Mouse (Mus musculus): Measurements from ENCODE around the gene Dis3l2.

The Dis3l2 gene

DNA sequence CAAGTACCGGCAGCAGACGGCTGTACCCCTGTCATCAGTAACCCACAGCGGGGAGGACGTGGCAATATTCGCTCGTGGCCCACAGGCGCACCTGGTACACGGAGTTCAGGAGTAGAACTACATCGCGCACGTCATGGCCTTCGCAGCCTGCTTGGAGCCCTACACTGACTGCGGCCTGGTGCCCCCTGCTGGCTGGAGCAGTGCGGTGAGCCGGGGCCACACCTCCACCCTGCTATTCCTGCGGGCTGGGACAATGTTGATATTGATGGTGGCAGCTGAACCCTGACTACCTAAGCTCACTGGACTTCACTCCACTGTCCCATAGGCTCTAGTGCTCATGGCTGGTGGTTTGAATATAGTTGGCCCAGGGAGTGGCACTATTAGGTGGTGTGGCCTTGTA is 367.1 kb downstream of the Dis3l2 start:
- no peak for DNase-seq (ENCODE audit: low read depth, low spot score)

DNA sequence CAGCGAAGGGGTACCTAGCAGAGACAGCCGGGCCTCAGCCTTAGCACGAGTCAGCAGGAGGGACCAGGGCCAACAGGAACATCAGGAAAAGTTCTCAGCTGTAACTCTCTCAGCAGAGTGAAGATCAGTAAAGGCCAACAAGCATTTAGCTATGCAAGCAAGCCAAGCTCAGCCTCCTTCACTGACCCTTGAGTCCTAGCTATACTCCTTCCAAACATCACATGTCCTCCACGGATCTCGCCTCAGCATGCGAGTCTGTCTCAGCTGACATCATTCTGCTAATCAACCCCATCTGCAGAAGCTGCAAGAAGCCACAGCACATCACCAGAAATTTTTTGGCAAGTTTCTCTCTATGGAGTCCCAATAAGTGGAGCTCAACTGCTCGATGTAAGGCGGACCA is 370.2 kb downstream of the Dis3l2 start:
- no peak for DNase-seq (ENCODE audit: low read depth, low spot score)

DNA sequence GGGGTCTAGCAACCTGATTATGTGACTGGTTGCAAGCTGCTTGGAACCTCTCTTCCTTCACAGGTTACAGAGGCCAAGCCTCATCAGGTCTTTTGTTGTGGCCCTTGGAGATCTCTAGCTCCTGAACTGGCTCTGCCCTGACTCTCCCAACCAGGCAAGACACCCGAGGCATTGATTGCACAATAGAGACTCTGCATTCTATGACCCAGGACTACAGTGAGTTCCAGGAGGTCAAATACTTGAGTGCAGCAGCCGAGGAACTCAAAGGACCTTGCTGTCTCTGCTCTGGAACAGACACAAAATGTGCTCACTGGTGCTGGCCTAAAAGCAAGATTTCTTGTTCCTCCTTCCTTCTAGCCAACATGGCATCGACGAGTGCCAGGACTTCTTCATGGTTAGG is 382.6 kb downstream of the Dis3l2 start:
- DNase-seq (ENCODE audit: low read depth, low spot score) = no peak

DNA sequence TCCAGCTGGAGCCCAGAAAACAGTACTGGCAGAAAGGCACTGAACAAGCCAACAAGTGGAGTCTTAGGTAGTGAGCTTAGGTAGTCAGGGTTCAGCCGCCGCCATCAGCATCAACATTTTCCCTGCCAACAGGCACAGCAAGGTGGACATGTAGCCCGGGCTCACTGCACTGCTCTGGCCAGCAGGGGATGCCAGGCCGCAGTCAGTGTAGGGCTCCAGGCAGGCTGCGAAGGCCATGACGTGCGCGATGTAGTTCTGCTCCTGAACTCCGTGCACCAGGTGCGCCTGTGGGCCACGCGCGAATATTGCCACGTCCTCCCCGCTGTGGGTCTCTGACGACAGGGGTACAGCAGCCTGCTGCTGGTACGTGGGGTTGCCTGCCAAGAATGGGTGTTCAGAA is 383.4 kb downstream of the Dis3l2 start:
- no peak for DNase-seq (ENCODE audit: low read depth, low spot score)

DNA sequence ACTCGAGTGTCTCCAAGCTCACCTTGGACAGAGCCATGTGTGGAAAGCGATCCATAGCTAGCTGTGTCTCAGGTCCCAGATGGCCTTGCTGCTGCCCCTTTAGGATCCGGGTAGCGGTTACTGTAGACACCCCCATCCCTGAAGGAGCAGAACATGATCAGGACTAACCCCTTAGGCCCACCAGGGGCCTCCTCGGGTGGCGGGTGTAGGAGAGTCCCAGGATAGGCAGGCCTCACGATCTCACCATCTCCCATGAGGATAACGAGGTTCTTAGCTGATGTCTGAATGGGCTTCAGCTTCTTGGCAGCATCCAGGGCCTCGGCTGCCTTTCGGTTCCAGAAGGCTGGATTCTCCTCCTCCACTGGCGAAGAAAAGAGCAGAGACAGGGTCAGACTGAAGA is 385.6 kb downstream of the Dis3l2 start:
- DNase-seq (ENCODE audit: low read depth, low spot score) = no peak

DNA sequence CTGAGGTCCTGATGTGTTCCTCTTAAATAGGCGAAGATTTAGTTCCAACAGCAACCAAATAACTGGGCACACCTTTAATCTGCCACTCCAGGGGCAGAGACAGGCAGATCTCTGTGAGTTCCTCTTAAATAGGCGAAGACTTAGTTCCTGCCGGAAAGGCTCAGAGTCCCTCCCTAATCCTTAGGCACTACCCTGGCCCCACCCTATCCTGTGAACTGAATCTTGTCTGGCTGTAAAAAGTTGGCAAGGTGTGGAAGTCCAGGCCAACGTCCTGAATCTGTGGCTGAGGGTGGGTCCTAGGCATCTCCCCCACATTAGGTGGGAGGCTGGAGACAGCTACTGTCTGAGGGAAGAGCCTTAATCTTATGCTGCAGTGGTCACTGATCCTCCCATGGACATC is 386.2 kb downstream of the Dis3l2 start, which contains the start of gene Alppl2:
TSS of gene Alppl2 (minus strand) at position 101 of the 400 bp plus-strand sequence.
- no peak for DNase-seq (ENCODE audit: low read depth, low spot score)

DNA sequence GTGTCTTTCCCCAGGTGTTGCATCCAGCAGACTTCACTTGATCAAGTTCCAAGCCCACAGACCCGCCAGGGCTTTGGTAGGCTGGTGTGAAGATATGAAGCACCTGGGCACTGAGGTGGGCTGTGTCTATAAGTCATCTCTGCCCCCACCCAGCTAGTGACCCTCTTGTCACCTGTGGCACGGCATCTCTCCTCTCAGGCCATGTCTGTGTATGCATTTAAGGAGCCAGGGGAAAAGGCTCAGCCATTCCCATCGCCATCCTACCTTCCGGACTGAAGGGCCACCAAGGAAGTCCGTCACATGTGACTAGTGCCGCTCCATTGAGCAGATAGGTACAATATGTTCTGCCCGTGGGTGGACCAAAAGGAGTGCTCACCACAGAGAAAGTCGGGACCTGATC is 392.0 kb downstream of the Dis3l2 start:
- no peak for DNase-seq (ENCODE audit: low read depth, low spot score)

DNA sequence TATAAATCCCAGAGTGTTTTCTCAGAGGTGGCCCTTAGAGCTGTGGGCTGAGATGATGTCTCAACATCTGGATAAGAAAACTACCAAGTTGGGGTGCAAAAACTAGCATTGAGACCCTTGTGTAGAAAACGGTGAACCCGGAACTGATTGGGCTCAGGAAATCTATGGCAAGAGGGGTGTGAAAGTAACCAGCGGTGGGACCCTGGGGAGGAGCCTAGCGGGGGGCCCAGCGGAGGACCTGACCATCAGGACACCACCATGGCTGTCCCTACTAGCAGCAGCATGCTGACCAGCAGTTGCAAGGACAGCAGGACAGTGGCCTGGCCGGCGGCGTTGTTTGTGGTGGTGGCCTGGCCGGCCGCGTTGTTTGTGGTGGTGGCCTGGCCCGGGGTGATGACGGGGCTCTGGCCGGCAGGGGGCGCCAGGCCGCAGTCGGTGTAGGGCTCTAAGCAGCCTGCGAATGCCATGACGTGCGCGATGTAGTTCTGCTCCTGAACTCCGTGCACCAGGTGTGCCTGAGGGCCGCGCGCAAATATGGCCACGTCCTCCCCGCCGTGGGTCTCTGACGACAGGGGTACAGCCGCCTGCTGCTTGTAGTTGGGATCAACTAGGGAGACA is 394.9 kb downstream of the Dis3l2 start:
- DNase-seq (ENCODE audit: low read depth, low spot score) = no peak
